Mouse (Mus musculus): ENCODE measurements around the gene Prpf18.

DNA sequence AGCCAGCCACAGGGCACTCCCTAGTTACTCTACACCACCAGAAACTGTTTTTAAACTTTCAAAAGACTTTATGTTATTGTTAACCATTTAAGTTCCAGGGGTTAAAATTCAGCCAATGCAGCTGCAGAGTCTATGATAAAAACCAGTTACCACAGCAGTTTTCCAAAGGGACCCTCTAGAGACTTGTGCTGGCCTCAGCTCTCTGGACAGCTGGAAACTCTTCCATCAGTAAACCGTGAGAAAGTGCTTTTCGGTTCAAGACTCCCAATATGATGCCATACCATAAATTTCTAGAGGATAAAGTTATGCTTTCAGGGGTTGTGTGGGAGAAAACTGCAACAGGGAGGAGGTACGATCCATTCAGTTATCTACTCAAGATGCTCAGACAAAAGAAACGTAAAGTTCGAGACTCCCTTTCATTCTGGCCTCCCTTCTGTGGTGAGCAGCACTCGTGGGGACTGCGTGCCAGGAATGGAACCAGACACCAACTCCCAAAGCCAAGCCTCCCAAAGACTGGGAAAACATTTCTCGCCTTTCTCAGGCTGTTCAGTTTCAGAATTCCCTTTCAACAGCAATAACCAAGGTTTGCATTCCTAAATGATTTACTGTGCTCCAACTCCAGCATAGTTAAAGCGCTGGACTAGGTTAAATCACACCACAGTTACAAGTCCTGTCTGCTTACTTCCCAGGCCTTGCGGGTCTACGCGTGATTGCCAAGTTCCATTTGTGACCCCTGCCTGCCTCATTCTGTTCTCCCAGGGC is 31.1 kb downstream of the Prpf18 start:
- no peak for TF ChIP-seq GATA1 (IDR thresholded peaks at IDR 0.05; ENCODE audit: borderline replicate concordance, low read length)
- no peak for TF ChIP-seq FLI1 (IDR thresholded peaks at IDR 0.05; ENCODE audit: low read length)

Measured in megakaryocyte, embryonic 14.5 days (primary cell).